11 mouse cellular contexts compared by ENCODE assay signal in the genomic region with DNA sequence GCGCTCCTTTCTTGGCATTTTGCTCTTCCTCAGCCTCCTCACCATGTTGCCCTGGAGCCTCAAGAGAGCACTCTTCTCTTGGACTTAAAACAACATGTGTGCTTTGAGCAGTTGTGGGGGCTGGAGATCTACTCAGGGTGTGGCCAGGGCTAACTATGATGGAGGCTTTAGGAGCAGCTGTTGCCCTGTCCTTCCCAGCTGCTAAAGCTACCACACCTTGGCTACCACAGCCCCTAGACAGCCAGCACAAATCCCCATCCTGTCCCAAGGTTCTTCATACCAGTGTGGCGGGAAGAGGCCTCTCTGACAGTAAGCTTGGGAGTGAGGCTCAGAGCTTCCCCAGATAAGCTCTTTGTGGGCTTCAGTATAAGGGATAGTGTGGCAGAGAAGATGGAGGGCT. TPM values are rescaled to one million over a fixed set of nuclear protein-coding genes. Genes with fewer than 3 reads are reported as not detected.
DNase-seq lines count a peak whose midpoint lies in the region; ATAC-seq and TF ChIP-seq lines count a peak whose summit lies in the region.
"Had no signal": no experiment of that assay in that cellular context is flagged by ENCODE, and none has a peak within 500 bp of the region (broad histone marks: within the 10 kb centered on the region; RNA-seq: fewer than 3 reads in every experiment).

No protein-coding gene starts in this region.

- H3K4me1 ChIP-seq in hindbrain, embryonic 13.5 days (replicated peaks): peaks cover 19% of the 10 kb centered on the region
- H3K4me1 ChIP-seq in hindbrain, embryonic 12.5 days: peaks cover 13% of the 10 kb centered on the region
- peaks cover 37% of the 10 kb centered on the region for H3K4me1 ChIP-seq in E14TG2a.4 (replicated peaks; ENCODE audit: low read depth, low read length)
- peaks cover 20% of the 10 kb centered on the region for H3K4me1 ChIP-seq in forebrain, embryonic 15.5 days
- peaks cover 18% of the 10 kb centered on the region for H3K4me1 ChIP-seq in midbrain, embryonic 15.5 days
- H3K4me1 ChIP-seq: embryonic facial prominence, embryonic 12.5 days had no signal

- H3K27ac ChIP-seq in hindbrain, embryonic 13.5 days: peak overlapping the region; percentile 71
- H3K27ac ChIP-seq in hindbrain, embryonic 12.5 days: no peak overlapping the region
- peak overlapping the region; percentile 91 for H3K27ac ChIP-seq in forebrain, embryonic 15.5 days (replicated peaks)
- H3K27ac ChIP-seq in midbrain, embryonic 15.5 days: peak overlapping the region; percentile 80
- H3K27ac ChIP-seq: embryonic facial prominence, embryonic 12.5 days had no signal

- no peak overlapping the region for H3K4me3 ChIP-seq in hindbrain, embryonic 13.5 days
- no peak overlapping the region for H3K4me3 ChIP-seq in hindbrain, embryonic 12.5 days
- 0 out of 2 replicates have a peak overlapping the region, but pooled peaks have one; percentile 3 for H3K4me3 ChIP-seq in E14TG2a.4 (replicated peaks; ENCODE audit: low read length)
- H3K4me3 ChIP-seq in forebrain, embryonic 15.5 days: no peak overlapping the region
- H3K4me3 ChIP-seq in midbrain, embryonic 15.5 days: no peak overlapping the region
- H3K4me3 ChIP-seq: embryonic facial prominence, embryonic 12.5 days had no signal

- peaks cover 8% of the 10 kb centered on the region; the same call in 1 of the 2 replicates for H3K36me3 ChIP-seq in hindbrain, embryonic 13.5 days
- no peaks in the 10 kb centered on the region for H3K36me3 ChIP-seq in hindbrain, embryonic 12.5 days
- H3K36me3 ChIP-seq in E14TG2a.4 (ENCODE audit: insufficient read depth, low read length): 0 out of 2 replicates have a peak, but pooled peaks cover 4% of the 10 kb centered on the region
- no peaks in the 10 kb centered on the region for H3K36me3 ChIP-seq in forebrain, embryonic 15.5 days
- H3K36me3 ChIP-seq in midbrain, embryonic 15.5 days (replicated peaks): no peaks in the 10 kb centered on the region
- H3K36me3 ChIP-seq: embryonic facial prominence, embryonic 12.5 days had no signal

- WGBS in hindbrain, embryonic 13.5 days: 71% methylated on average over 2 of the region's 2 CpGs
- 81% methylated on average over 2 of the region's 2 CpGs for WGBS in hindbrain, embryonic 12.5 days
- 78% methylated on average over 2 of the region's 2 CpGs for WGBS in forebrain, embryonic 15.5 days
- WGBS in midbrain, embryonic 15.5 days: 72% methylated on average over 2 of the region's 2 CpGs

- no peaks in the 10 kb centered on the region for H3K9me3 ChIP-seq in hindbrain, embryonic 13.5 days
- H3K9me3 ChIP-seq in hindbrain, embryonic 12.5 days (replicated peaks): no peaks in the 10 kb centered on the region
- H3K9me3 ChIP-seq in E14TG2a.4 (ENCODE audit: low read length): no peaks in the 10 kb centered on the region
- no peaks in the 10 kb centered on the region for H3K9me3 ChIP-seq in forebrain, embryonic 15.5 days
- H3K9me3 ChIP-seq in midbrain, embryonic 15.5 days: no peaks in the 10 kb centered on the region
- H3K9me3 ChIP-seq: embryonic facial prominence, embryonic 12.5 days had no signal

- peaks cover 9% of the 10 kb centered on the region; the same call in 1 of the 2 replicates for H3K27me3 ChIP-seq in hindbrain, embryonic 13.5 days
- peaks cover 5% of the 10 kb centered on the region for H3K27me3 ChIP-seq in hindbrain, embryonic 12.5 days
- H3K27me3 ChIP-seq in E14TG2a.4 (ENCODE audit: insufficient read depth, low read length): peaks cover 4% of the 10 kb centered on the region; the same call in 1 of the 2 replicates
- peaks cover 12% of the 10 kb centered on the region; the same call in 1 of the 2 replicates for H3K27me3 ChIP-seq in forebrain, embryonic 15.5 days
- no peaks in the 10 kb centered on the region for H3K27me3 ChIP-seq in midbrain, embryonic 15.5 days (replicated peaks)
- H3K27me3 ChIP-seq: embryonic facial prominence, embryonic 12.5 days had no signal

- no peak for DNase-seq in thymus, adult 18-20 months
- no peak for DNase-seq in heart, adult 11 months
- no peak for DNase-seq in thymus, postnatal 14 days

- no peak for TF ChIP-seq CTCF in E14TG2a.4 (conservative IDR thresholded peaks at IDR 0.05; ENCODE audit: low read length)

- no peak overlapping the region for H3K9ac ChIP-seq in hindbrain, embryonic 13.5 days
- no peak overlapping the region for H3K9ac ChIP-seq in hindbrain, embryonic 12.5 days
- H3K9ac ChIP-seq in forebrain, embryonic 15.5 days (replicated peaks): no peak overlapping the region
- no peak overlapping the region for H3K9ac ChIP-seq in midbrain, embryonic 15.5 days
- H3K9ac ChIP-seq: embryonic facial prominence, embryonic 12.5 days had no signal

- ATAC-seq in hindbrain, embryonic 13.5 days (ENCODE audit: low FRiP score): no peak
- ATAC-seq in hindbrain, embryonic 12.5 days (ENCODE audit: low FRiP score): no peak
- peak; percentile 15; the same call in 1 of the 2 replicates for ATAC-seq in forebrain, embryonic 15.5 days (replicated peaks)
- ATAC-seq in midbrain, embryonic 15.5 days (replicated peaks): peak; percentile 8; the same call in 1 of the 2 replicates
- ATAC-seq: intestine, postnatal 0 days had no signal

- no peak overlapping the region for H3K4me2 ChIP-seq in hindbrain, embryonic 13.5 days
- no peak overlapping the region for H3K4me2 ChIP-seq in hindbrain, embryonic 12.5 days (replicated peaks)
- no peak overlapping the region for H3K4me2 ChIP-seq in forebrain, embryonic 15.5 days (replicated peaks)
- H3K4me2 ChIP-seq in midbrain, embryonic 15.5 days: no peak overlapping the region
- H3K4me2 ChIP-seq: embryonic facial prominence, embryonic 12.5 days; liver, embryonic 11.5 days had no signal

RNA-seq across cellular contexts. Expression of gene Wfs1, which starts 43.3 kb away (rescaled TPM):
- polyA plus RNA-seq in hindbrain, embryonic 13.5 days (2015; fragmentation: Nextera tagmentation; extraction: Ambion mirVana): 5.0 and 6.0 TPM in 2 replicates
- polyA plus RNA-seq in hindbrain, embryonic 12.5 days (2016; fragmentation: Nextera tagmentation; extraction: Ambion mirVana): 8.6 and 9.6 TPM in 2 replicates
- 5.3 and 6.1 TPM in 2 replicates for polyA plus RNA-seq in forebrain, embryonic 15.5 days (2015; fragmentation: Nextera tagmentation; extraction: Ambion mirVana)
- polyA plus RNA-seq in midbrain, embryonic 15.5 days (2015; fragmentation: Nextera tagmentation; extraction: Ambion mirVana): 8.9 and 10.2 TPM in 2 replicates

Comparison
In these comparisons a context has a peak if more than half of its experiments do, and no peak if none do; other contexts are left out.
1. ATAC-seq: peak in forebrain, embryonic 15.5 days (single experiment) and midbrain, embryonic 15.5 days (single experiment); none in hindbrain, embryonic 13.5 days (single experiment) and hindbrain, embryonic 12.5 days (single experiment).